Mouse (Mus musculus) heart, adult 2 months (tissue): Measurements from ENCODE around the gene Sh3d19. TPM values are rescaled to one million over a fixed set of nuclear protein-coding genes. Genes with fewer than 3 reads are reported as not detected.

Experiments
- DNase-seq, 2 experiments: peaks; one replicate each; pipeline ENCODE4 v3.0.0; 2021
- H3K27ac ChIP-seq: fragments of 200-600 bp; 2 replicates; pipeline ENCODE4 v1.8.1; 2022
- H3K27me3 ChIP-seq: fragments of 200-500 bp; 2 replicates; pipeline ENCODE4 v1.6.1; 2012; ENCODE audit warnings: mild to moderate bottlenecking, low read length, inconsistent platforms, mixed read lengths; ENCODE audit not compliant: control insufficient read depth, insufficient read depth
- H3K36me3 ChIP-seq: fragments of 200-500 bp; 2 replicates; pipeline ENCODE4 v1.6.1; 2012; ENCODE audit warnings: low read length, inconsistent platforms; ENCODE audit not compliant: control insufficient read depth, insufficient read depth
- H3K4me1 ChIP-seq: fragments of 200-500 bp; 2 replicates; pipeline ENCODE4 v1.6.1; 2011; ENCODE audit warnings: low read length; ENCODE audit not compliant: control insufficient read depth, insufficient read depth
- H3K4me3 ChIP-seq: fragments of 200-600 bp; 2 replicates; pipeline ENCODE4 v1.8.1; 2022
- H3K79me2 ChIP-seq: fragments of 200-500 bp; replicated peaks from 2 replicates; pipeline ENCODE4 v1.6.1; 2012; ENCODE audit warnings: mild to moderate bottlenecking, inconsistent platforms, low read length, moderate library complexity, mixed read lengths; ENCODE audit not compliant: control insufficient read depth, insufficient read depth
- H3K9ac ChIP-seq: fragments of 200-500 bp; 2 replicates; pipeline ENCODE4 v1.6.1; 2012; ENCODE audit warnings: low read depth, mild to moderate bottlenecking, control low read depth, inconsistent platforms, low read length, mixed read lengths
- CTCF ChIP-seq: fragments of 200-600 bp; IDR thresholded peaks from 2 replicates; pipeline ENCODE4 v1.8.1; 2022; ENCODE audit warnings: antibody characterized with exemption, mild to moderate bottlenecking, moderate library complexity
- EP300 ChIP-seq: fragments of 200-500 bp; IDR thresholded peaks from 2 replicates; pipeline ENCODE4 v1.6.1; 2011; ENCODE audit warnings: low read depth, low read length, control low read depth; ENCODE audit not compliant: insufficient read depth
- POLR2A ChIP-seq: fragments of 200-500 bp; IDR thresholded peaks from 2 replicates; pipeline ENCODE4 v1.6.1; 2011; ENCODE audit warnings: mild to moderate bottlenecking, low read depth, low read length, control low read depth; ENCODE audit not compliant: insufficient read depth
- WGBS: fragments of 180-500 bp; shearing (Covaris S2); methylation state at CpG from one replicate; pipeline ENCODE4 v1.1.7; 2018; 5-methylcytosine and 5-hydroxymethylcytosine counted together
- intact Hi-C: fragments of 180-260 bp; cut with DNase I; formaldehyde crosslinking; loops from one replicate; pipeline ENCODE4 v1.15.1; 2025
- polyA plus RNA-seq: library from polyadenylated mRNA; depleted of rRNA; stranded (reverse); fragments of >200 nt; gene quantifications from 2 replicates; pipeline ENCODE4 v1.2.3, GENCODE M21; 2012
- total RNA-seq, 2 experiments: library from RNA; stranded (reverse); gene quantifications; 2 replicates each; pipeline ENCODE4 v1.2.3; 2021

The Sh3d19 gene
- total and polyA plus RNA-seq, 3 experiments, result 13.5 to 22.2 (median 19.5) TPM

DNA sequence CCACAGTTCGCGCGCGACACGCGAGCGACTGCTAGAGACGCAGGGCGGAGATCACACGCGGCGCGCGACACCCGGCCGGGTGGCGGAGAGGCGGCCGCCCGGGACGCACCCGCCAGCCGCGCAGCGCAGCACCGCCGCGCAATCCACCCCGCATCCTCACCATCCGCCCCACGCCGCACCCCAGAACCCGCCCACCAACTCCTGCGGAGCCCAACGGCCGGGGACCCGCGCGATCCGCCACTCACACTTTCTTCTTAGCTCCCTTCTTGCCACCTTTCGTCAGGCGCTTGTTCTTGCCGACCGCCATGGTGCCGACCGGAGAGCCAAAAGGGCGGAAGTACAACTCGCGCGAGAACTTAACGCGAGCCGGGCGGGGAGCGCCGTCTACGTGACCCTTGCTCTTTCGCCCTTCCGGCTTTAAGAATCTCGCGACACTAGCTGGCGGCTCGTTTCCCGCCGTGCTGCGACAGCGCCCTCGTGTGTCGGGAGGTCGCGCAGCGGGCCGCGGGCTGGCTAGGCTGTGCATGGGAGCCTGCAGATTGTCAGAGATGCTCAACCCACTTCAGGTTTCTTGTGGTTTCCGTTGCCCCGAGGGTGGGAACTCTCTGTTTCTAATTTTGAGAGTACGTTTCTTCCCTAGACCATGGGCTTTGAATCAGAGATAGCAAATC is 171.5 kb downstream of the Sh3d19 start, which contains the start of gene Rps3a1:
Gene Rps3a1 (minus strand): TSS at position 440 of the 671 bp plus-strand sequence.
- H3K4me3 ChIP-seq, result peak within 1 kb of the TSS; percentile 76
- H3K4me1 ChIP-seq, result peaks cover 3% of the 10 kb centered on the region
- peak within 1 kb of the TSS; percentile 80 for H3K9ac ChIP-seq
- H3K79me2 ChIP-seq, result no peaks in the 10 kb centered on the region; the same call in 1 of the 2 replicates
- DNase-seq, result peak; percentile 98 to 100
- under 1% methylated on average over 77 of the region's 77 CpGs for WGBS
- intact Hi-C loops, result loop anchor here (2.0 kb wide), 2 partner anchors 82 to 570 kb away; partner anchors contain the start of gene Lrba
- TF ChIP-seq POLR2A (peak; percentile 94), EP300 (peak; percentile 77; the same call in 1 of the 2 replicates), CTCF (no peak; the same call in 1 of the 2 replicates)
- H3K27ac ChIP-seq, result peak within 1 kb of the TSS; percentile 84
- peaks cover 17% of the 10 kb centered on the region for H3K36me3 ChIP-seq
- no peaks in the 10 kb centered on the region for H3K27me3 ChIP-seq

DNA sequence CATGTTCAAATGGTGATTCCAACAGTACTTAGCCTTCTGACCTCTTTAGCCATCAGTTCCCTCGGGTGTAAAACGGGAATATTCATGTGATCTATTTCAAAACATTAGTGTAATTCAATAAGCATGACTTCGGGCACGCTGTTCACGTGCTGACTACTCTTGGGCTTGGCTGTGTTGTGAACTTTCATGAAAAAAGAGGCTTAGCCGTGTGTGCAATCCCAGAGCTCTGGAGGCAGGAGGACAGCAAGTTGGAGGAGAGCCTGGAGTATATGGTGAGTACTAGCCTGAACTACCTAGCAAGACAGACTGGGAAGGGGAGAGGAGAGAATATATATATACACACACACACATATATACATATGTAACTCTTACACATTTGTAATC is 172.0 kb downstream of the Sh3d19 start:
- intact Hi-C loops, result loop anchor here (2.0 kb wide), 2 partner anchors 82 to 570 kb away; partner anchors contain the start of gene Lrba
- Histone ChIP-seq H3K79me2 (no peaks in the 10 kb centered on the region; the same call in 1 of the 2 replicates), H3K9ac (no peak overlapping the region), H3K4me1 (peaks cover 3% of the 10 kb centered on the region), H3K27me3 (no peaks in the 10 kb centered on the region), H3K4me3 (no peak overlapping the region), H3K36me3 (peaks cover 14% of the 10 kb centered on the region), H3K27ac (no peak overlapping the region)
- 30% methylated on average over 6 of the region's 6 CpGs for WGBS
- TF ChIP-seq CTCF (no peak; the same call in 1 of the 2 replicates), EP300 (no peak), POLR2A (no peak)
- DNase-seq, result no peak

DNA sequence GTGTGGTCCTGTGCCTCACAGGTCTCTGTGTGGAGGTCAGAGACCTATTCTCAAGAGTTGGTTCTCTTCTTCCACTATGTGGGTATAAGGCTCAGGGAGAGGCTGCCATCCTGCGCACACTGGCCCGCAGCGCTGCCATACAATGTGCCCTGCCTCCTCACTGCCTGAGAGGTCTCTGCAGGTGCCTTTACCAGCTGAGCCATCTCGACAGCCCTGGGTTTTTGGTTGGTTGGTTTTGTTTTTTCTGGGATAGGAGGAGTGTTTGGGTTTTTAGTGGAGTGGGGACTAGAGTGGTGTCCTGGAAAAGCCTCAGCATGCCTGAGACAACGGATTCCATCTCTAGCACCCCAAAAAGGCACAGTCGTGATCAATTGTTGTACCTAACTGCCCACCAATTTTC is 172.4 kb downstream of the Sh3d19 start:
- intact Hi-C loops, result loop anchor here (2.0 kb wide), 2 partner anchors 81 to 571 kb away; partner anchors contain the start of gene Lrba
- peaks cover 3% of the 10 kb centered on the region for H3K4me1 ChIP-seq
- WGBS, result 83% methylated on average over 6 of the region's 6 CpGs
- no peak for DNase-seq
- peaks cover 14% of the 10 kb centered on the region for H3K36me3 ChIP-seq
- no peak overlapping the region for H3K9ac ChIP-seq
- H3K79me2 ChIP-seq, result no peaks in the 10 kb centered on the region; the same call in 1 of the 2 replicates
- H3K27ac ChIP-seq, result no peak overlapping the region
- no peak overlapping the region for H3K4me3 ChIP-seq
- TF ChIP-seq EP300 (no peak), POLR2A (no peak), CTCF (no peak)
- H3K27me3 ChIP-seq, result no peaks in the 10 kb centered on the region

DNA sequence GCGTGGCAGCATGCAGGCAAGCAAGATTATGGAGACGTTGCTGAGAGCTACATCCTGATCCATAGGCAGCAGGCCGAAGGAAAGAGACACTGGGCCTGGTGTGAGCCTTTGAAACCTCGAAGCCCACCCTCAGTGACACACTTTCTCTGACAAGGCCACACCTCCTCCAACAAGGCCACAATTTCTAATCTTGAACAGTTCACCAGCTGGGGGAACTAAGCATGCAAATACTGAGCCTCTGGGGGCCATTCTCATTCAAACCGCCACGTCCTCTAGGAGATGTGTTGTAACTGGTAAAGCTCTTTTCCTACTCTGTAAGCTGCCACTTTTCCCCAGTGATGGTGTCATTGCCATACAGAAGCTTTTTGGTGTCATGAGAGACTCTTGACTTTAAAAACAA is 178.2 kb downstream of the Sh3d19 start:
- Histone ChIP-seq H3K4me1 (no peaks in the 10 kb centered on the region), H3K79me2 (no peaks in the 10 kb centered on the region), H3K27me3 (no peaks in the 10 kb centered on the region), H3K36me3 (no peaks in the 10 kb centered on the region), H3K27ac (no peak overlapping the region), H3K9ac (no peak overlapping the region), H3K4me3 (no peak overlapping the region)
- intact Hi-C loops, result no loop called here
- 77% methylated on average over 6 of the region's 6 CpGs for WGBS
- no peak for DNase-seq
- no peak for TF ChIP-seq CTCF

DNA sequence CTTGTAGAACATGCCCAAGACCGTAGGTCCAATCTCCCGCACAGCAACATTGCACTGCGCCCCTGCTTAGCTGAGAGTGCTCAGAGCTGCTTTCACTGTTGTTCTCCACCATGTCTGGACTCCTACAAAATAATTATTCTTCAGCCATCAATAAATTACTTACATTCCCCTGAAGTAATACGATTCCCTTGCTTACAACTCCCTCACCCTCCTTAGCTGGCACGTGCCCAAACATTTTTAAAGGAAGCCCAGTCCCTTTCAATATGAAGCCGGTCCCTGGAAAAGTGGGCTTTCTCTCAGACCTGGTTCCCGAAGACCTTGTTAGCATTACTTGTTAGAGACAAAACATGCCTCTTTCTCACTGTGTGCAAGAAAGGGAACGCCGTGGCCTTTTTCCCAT is 178.6 kb downstream of the Sh3d19 start:
- intact Hi-C loops, result no loop called here
- Histone ChIP-seq H3K36me3 (no peaks in the 10 kb centered on the region), H3K27ac (no peak overlapping the region), H3K79me2 (no peaks in the 10 kb centered on the region), H3K27me3 (no peaks in the 10 kb centered on the region), H3K4me3 (no peak overlapping the region), H3K4me1 (no peaks in the 10 kb centered on the region), H3K9ac (no peak overlapping the region)
- WGBS, result 77% methylated on average over 9 of the region's 9 CpGs
- no peak for TF ChIP-seq EP300
- no peak for TF ChIP-seq POLR2A
- TF ChIP-seq CTCF, result no peak
- no peak for DNase-seq

DNA sequence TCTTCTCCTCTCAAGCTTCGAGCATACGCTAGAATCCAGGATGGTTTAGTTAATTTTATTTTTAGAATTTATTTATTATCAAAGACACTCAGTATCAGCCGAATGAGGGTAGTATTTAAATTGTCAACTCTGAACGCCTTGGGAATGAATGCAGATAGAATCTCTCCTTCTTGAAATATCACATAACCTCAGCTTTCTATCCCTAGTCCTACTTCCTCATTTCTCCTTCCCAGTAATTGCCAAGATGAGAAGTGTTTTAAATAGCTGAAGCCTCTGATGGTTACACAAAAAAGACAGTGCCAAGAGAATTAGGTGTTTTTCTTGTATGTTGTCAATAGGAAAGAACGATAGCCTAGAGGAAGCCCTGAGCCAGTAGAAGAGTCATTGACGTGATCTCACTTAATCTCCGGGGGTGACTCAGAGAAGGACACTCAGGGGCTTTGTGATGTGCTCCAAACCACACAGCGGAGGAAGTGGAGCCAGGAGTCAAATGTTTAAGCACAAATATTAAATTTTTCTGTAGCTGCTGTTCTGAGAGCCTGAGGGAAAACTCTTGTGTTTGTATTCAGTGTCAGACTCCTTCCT is 198.0 kb downstream of the Sh3d19 start:
- TF ChIP-seq CTCF, result no peak
- no peak for TF ChIP-seq POLR2A
- no peak for TF ChIP-seq EP300
- intact Hi-C loops, result no loop called here
- no peak overlapping the region for H3K4me3 ChIP-seq
- no peak overlapping the region for H3K9ac ChIP-seq
- WGBS, result 52% methylated on average over 8 of the region's 8 CpGs
- H3K27me3 ChIP-seq, result no peaks in the 10 kb centered on the region
- H3K36me3 ChIP-seq, result no peaks in the 10 kb centered on the region
- DNase-seq, result no peak
- H3K79me2 ChIP-seq, result no peaks in the 10 kb centered on the region
- no peak overlapping the region for H3K27ac ChIP-seq
- H3K4me1 ChIP-seq, result no peaks in the 10 kb centered on the region
